Mouse (Mus musculus) thymus, adult 2 months (tissue): ENCODE measurements around the gene Gm20388.

Source experiments
- CTCF ChIP-seq: fragments of 200-500 bp; IDR thresholded peaks from 2 replicates; pipeline ENCODE4 v1.5.1; 2012; ENCODE audit warnings: mild to moderate bottlenecking, control low read depth, low read length, moderate library complexity, borderline replicate concordance; ENCODE audit not compliant: control insufficient read depth, poor library complexity, insufficient read depth; ENCODE audit errors: extremely low read depth
- POLR2A ChIP-seq: fragments of 200-500 bp; IDR thresholded peaks from 2 replicates; pipeline ENCODE4 v1.6.1; 2012; ENCODE audit warnings: mild to moderate bottlenecking, low read length, control low read depth, moderate library complexity; ENCODE audit not compliant: control insufficient read depth, poor library complexity, insufficient read depth; ENCODE audit errors: extremely low read depth

DNA sequence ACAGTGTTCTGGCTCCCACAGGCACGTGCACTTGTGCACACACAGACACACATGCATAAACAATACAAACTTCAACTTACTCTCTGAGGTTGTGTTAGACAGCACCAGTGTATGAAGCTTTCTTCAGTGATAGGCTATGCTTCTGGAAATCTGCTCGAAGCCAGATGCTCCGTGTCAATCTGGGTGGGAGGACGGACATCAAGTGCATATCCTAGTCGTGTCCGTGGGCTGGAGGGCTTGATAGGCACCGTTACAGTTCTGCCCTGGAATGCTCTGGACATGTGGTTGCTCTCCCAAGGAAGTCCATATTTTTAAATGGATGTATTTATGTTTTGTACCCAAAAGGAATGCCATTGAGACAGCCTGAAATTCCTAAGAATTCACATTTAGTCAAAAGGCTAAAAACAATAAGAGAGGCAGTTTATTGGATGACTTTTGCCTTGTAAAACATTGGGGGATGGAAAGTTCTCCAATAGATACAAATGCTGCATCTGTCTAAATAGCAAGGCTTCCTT is 2178.6 kb downstream of the Gm20388 start:
- TF ChIP-seq POLR2A (no peak), CTCF (no peak)
